Mouse (Mus musculus) urinary bladder, postnatal 14 days (tissue): Measurements from ENCODE around the gene C330007P06Rik.
A peak's percentile ranks its signal among the peaks of the same experiment; 100 is the strongest.
"Not testable (repeated sequence)": the region's sequence is repeated elsewhere in the genome, so short reads cannot be mapped to it uniquely, and the experiment has no call there.

Experiments
- DNase-seq: peaks from one replicate; pipeline ENCODE4 v3.0.0; 2021; ENCODE audit warnings: low spot score

The C330007P06Rik gene

GRCm38 (mm10) chrX:36799131-36799879, 74.6 kb downstream of the C330007P06Rik start:
- DNase-seq: no peak

- not testable (repeated sequence) for DNase-seq
These were observed 77.2 kb downstream of the C330007P06Rik start for GRCm38 (mm10) chrX:36796734-36797133.

GRCm38 (mm10) chrX:36796163-36796581, 77.7 kb downstream of the C330007P06Rik start:
- peak; percentile 78 for DNase-seq

- peak; percentile 84 for DNase-seq
These were observed 78.3 kb downstream of the C330007P06Rik start, which contains the start of gene Slc25a5 for GRCm38 (mm10) chrX:36795424-36796162. Gene Slc25a5 (plus strand): TSS chrX:36795651.

GRCm38 (mm10) chrX:36794571-36794970, 79.3 kb downstream of the C330007P06Rik start:
- no peak for DNase-seq

GRCm38 (mm10) chrX:36789360-36789759, 84.6 kb downstream of the C330007P06Rik start:
- no peak for DNase-seq

- DNase-seq: no peak
These were observed 96.2 kb downstream of the C330007P06Rik start for GRCm38 (mm10) chrX:36777694-36778093.

GRCm38 (mm10) chrX:36775520-36775919, 98.4 kb downstream of the C330007P06Rik start:
- DNase-seq: no peak
